Mouse (Mus musculus) cerebellum, adult (tissue): ENCODE measurements around the gene Cspg5.

Source experiments
- ATAC-seq: cut with Nextera tagmentation; 2 replicates; pipeline ENCODE4 v1.9.2; 2017; ENCODE audit warnings: mild to moderate bottlenecking, moderate library complexity, mixed read lengths; ENCODE audit not compliant: insufficient number of reproducible peaks, low FRiP score, low TSS enrichment

Gene Cspg5

DNA sequence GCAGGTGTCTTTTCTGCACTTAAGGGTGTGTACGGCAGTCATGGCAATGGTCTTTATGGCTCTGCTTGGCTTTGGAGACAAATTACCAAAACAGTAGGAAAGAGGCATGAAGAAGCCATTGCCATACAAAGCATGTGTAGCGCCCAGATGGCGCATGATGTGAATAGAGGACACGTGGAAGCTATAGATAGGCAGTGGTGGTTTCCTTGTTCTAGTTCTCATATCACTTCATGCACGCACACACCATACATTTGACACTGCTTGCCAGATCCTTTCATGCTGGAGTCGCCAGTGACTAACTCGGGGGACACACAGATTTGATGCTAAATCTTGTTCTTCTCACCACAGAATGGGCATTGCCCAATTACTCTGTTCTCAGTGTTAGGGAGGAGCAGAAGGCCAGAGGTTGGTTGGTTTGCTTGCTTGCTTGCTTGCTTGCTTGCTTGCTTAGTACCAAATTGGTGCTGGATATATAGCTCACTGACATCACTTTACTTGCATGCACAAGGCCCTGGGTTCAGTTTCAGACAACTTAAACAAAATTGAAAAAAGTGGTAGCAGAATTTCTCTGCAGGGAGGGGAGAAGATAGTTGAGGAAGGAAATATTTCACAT, at the start of gene Cspg5:
Gene Cspg5 (plus strand): TSS at position 563 of the 613 bp plus-strand sequence.
- ATAC-seq, result no peak

DNA sequence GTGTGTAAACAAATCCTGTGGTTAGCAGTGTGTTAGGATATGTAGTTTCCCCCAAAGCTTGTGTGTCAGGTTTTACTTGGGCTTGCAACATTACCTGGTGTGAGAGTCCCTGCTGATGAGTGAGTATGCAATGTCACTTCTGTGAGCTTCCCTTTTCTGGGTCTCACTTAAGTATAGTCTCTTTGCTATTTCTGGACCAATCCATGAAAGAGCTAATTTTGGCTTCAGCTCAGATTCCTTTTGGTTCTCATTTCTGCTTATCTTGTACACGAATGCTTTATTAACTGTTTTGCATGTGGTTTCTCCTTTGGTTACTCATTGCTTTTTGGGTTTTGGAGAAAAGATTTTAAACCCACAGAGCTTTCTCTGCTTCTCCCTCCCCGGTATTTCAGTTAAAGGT, 43.7 kb upstream of the Cspg5 start:
- no peak for ATAC-seq

DNA sequence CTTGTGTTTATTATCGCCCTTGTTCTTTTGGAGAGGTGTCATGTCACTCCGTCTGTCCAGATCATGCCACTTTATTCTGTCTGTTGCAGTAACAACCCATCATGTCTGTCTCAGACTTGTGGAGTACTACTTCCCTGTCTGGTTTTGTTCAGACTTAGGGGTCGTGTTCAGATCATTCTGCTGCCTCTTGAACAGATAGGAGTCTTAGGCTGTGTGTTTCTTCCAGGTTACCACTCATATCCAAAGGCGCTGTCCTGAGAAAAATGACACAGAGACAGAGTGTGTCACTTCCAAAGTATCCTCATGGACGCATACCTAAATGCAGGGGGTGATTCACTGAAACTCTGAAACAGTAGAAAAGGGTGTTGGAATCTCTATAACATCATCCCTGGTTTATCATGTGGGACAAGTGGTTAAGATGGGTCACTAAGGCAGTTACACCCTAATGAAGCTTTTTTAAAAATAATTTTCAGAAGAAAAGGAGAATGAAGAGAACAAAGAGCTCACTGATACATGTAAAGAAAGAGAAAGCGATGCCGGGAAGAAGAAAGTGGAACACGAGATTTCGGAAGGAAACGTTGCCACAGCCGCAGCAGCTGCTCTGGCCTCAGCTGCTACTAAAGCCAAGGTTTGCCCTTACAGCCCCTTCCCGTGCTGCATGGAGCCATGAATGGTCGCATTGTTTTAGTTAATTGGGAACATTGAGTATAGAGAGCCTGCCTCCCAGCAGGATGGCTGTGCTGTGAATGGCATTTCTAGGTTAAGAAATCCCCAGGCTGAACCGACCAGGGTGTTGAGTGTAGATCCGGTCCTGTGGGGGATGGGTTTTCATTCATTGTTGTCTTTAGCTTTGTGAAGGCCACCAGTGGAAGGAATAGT, 37.8 kb upstream of the Cspg5 start:
- ATAC-seq, result no peak

DNA sequence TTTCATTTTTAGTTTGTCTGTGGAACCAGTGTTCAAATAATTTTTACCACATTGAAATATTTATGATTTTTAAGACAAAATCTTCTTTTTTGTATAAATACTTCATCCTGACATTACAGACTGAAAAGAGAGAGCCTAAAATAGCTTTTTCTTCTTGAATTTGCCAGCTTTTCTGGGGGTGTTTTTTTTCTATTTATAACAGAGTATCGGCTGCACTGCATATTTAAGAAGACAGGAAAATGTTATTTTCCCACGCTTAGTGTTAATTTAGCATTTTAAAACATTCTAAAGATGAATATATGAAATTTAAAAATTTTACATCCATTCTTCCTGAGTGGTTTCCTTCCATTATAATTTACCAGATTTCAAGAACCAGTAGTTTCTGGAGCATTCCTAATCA, 37.1 kb upstream of the Cspg5 start:
- no peak for ATAC-seq

DNA sequence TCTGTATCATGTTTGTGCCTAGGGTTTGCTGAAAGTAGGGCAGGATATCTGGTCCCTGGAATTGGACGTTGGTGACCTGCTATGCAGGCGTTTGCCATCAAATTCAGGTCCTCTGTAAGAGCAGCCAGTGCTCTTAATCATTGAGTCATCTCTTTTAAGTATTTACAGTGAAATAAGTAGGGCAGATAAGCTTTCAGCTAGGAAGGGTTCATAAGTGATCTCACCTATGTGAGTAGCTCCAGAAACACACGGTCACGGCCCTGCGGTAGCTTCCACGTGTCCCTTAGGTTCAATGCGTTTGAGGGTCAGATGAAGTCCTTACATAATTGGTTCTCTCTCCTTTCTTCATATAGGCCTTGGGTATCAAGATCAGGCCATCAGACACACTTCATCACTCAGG, 35.3 kb upstream of the Cspg5 start:
- ATAC-seq, result no peak

DNA sequence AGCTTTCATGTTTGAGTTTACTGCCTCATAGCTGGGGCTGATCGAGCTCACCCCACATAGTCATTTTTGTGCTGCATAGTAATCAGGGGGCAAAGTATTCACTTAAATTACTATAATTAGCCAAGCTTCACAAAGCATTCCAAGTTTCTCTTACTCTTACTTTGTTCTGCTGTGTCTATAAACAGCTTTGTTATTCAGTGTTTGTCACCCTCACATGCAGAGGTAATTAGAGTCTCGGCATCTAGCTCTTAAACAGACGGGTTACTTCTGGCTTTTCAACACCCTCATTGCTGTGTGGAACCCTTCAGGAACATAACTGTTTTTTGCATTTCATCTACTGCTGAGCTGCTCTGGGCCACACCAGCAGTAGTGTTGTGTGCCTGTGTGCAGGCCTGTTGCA, 34.6 kb upstream of the Cspg5 start:
- no peak for ATAC-seq

DNA sequence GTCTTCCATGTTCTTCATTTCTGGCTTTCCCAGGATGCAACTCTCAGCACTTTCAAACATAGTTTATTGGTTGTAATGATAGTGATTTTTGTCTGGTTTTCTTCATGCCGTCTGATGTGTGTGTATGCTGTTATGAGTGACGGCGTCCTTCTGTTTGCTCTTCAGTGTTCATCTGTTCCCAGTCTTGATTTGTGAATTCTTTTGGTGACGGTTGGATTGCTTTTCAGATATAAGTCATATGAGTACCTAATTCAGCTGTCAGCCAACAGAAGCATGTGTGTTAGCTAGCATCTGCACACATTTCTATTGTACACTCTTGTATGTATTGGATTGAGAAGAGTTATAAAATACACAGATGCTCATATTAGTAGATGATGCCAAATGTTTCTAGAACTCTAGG, 19.3 kb upstream of the Cspg5 start:
- no peak for ATAC-seq

DNA sequence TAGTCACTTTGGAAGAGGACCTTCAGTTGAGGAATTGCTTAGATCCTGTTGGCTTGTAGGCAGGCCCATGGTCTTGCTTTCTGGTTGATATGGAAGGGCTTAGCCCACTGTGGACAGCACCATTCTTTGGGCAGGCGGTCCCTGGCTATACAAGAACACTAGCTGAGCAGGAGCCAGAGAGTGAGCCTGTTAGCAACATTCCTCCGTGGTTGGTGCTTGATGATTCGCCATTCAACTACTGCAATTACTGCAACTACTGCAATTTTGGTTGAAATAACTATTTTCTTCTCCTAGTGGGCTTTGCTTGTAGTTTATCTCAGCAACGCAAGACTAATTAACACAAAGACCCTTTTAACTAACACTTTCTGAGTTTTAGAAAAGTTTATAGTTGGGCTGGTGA, 17.4 kb upstream of the Cspg5 start:
- ATAC-seq, result no peak

DNA sequence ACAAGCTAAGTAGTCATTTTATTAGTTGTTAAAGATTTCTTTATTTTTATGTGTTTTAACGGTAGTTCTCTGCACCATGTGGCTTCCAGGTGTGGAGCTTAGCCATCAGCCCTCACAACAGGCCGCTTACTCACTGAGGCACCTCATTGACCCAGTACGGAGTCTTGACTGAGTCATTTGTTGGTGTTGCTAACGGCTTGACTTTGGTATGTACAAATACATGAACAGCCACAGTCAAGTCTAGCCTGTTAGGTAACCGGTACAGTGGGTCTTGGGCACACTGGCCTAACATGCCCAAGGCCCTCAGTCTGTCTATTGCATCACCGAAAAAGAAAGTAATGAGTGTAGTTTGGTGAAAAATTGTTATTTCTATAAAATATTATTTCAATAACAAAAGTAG, 14.9 kb upstream of the Cspg5 start:
- ATAC-seq, result no peak

DNA sequence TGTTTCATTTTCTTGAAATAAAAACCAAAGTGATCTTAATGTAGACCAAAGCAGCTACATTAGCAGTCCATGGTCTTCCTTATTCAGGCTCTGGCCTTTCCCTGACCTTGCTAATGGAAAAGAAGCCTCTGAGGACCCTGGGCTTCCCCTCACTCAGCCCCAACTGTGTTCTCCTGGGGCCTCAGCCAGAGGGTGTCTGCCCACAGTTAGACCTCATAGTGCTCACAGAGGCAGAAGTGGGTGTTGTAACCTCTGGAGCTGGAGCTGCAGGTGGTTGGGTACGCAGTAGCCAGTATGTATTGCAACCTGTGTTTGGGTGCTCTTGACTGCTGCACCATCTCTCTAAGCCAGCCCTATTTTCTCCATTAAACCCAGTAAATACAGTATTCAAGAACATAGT, 14.5 kb upstream of the Cspg5 start:
- ATAC-seq, result no peak

DNA sequence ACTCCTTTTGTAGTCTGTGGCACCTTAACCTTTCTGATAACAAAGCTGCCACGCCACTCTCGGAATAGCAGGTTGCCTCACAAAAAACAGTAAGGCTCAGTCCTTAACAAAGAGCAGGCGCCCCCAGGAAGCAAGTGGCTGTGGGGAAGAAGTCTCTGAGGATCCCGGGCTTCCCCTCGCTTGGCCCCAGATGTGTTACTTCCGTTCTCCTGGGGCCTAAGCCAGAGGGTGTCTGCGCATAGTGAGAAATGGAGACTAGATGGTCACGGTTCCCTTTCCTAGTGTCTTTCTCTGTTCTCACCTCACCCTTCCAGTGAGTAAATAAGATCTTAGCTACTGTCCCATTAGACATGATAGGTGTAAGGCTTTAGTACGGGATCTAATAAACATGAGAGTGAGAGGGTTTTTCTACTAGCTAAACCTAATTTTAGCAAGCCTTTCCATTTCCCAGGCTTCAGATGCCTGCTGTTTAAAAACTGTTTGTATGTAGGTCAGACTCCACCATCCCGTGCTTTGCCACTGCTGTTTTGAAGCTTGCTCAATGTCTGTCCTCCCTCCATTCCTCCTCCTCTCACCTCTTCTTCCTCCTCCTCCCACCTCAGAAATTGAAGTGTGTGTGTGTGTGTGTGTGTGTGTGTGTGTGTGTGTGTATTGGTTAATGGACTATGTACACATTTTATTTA, 13.9 kb upstream of the Cspg5 start:
- ATAC-seq, result peak; percentile 47; the same call in 1 of the 2 replicates

DNA sequence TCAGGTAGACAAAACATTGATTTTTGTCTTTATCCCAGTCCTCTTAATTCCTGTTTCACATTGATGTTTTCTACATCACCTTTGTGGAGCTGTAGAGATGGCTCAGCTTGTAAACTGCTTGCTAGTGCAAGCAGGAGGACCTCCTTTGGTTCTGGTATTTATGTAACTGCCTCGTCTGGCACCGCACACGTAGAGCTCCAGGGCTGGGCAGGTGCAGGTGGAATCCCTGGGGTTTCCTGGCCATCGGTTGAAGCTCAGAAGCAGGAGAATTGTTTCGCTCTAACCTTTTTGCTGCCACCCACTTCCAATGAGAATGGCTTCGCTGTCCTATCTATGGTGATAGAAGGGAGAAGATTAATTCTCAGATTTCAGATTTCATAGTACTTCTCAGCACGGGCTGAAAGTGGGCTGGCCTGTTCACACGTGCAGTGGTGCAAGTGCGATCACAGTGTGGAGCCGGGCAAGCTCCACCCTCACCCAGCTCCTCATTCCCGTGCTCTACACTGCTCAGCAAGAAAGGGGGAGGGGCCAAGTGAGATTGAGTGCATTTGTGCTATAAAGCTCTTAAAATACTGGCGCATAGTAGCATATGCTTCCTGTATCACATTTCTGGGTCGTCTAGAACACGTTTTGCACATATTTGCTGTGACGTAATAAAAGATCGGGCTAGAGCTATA, 13.1 kb upstream of the Cspg5 start:
- ATAC-seq, result peak; percentile 93

DNA sequence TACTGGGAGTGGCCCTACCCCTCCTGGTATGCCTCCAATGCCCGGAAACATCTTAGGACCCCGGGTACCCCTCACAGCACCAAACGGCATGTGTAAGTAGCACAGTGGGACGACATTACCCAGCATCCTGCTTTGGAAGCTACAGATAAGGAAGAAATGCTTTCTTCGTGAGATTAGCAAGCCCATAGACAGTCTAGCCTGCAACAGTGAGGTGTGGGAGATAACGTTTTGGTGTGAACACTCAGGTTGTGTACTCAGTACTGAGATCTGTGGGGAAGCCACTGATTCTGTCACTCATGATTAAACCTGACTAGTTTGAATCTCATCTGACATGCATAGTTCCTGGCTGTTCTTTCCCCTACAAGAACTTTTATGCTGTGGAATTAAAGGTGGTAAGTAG, 8.6 kb upstream of the Cspg5 start:
- no peak for ATAC-seq

DNA sequence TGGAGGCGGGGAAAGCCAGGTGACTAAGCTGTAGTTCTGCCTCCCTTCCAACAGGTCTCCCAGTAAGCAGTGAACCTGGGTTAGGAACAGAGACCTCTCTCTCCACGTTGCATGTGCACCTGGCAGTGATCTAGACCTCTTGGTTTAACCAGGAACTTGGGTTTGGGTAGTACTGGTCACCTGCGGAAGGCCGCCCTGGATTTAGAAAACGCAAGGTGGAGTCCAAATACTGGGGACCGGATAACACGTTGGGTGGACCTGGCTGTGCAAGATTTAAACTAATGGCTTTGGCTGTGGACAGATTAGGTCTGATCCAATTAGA, 945 bp downstream of the Cspg5 start:
- peak; percentile 32; the same call in 1 of the 2 replicates for ATAC-seq

DNA sequence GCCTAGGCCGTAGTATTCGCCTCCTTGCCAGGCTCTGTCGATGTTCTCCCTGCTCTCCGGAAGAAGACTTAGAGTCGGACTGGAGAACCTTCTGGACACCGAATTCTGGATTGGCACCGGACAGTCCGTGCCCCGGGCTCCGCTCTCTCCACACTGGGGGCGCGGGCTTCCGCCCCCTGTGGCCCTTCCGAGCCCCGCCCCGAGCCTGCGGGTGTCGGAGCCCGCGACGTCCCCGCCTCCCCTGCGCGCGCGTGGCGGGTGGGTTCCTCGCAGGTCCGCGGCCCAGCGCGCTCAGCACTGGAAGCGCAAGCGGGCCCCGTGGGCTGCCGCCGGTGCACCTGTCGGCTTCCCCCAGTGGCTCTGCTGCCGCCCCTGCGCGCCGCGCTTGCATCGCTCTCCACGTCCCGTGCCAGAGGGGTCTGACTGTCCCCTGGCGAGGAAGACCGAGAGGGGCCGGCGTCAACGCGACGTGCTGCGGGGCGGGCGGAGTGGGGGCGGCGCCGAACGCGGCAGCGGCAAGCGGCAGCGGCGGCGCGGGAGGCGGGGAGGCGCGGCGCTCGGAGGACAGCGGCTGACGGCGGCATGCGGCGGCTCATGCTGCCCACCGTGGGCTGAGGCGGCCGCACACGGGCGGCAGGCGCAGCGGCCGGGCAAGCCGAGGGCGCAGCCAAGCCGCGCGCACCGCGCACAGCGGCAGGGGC, 1.5 kb downstream of the Cspg5 start:
- peak; percentile 33 for ATAC-seq

DNA sequence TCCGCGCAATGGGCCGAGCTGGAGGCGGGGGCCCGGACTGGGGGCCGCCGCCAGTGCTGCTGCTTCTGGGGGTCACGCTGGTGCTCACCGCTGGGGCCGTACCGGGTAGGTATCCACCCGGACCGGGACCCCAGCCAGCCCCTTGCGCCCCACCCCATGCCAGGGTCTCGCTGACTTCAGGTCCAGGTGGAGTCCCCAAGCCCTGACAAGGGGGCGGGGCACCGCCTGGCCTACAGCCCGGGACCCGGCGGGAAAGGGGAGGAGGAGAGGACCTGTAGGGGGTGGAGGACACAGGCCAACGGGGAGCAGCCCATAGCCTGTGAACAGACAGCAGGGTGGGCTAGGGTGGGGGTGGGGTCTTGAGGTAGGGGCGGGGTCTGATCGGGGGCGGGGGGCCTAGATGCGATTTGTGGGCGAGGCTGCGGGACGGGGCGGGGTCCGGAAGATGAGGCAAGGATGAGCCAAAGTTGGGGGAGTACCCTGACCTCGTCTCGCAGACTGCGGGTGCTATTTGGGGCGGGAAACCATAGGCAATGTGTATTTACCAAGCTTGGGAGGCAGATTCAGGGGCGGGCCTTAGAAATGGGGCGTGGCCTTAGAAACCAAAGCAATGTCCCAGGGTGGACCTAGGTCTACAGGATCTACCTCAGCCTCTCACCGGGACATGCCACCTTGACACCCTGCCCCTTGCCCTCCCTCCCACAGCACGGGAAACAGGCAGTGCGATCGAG, 2.2 kb downstream of the Cspg5 start:
- peak; percentile 51; the same call in 1 of the 2 replicates for ATAC-seq

DNA sequence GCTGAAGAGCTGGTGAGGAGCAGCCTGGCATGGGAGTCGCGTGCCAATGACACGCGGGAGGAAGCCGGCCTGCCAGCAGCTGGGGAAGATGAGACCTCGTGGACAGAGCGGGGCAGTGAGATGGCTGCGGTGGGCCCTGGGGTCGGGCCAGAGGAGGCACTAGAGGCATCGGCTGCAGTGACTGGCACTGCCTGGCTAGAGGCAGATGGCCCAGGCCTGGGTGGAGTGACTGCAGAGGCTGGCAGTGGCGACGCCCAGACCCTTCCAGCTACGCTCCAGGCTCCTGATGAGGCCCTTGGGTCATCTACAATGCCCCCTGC, 2.7 kb downstream of the Cspg5 start:
- no peak; the same call in 1 of the 2 replicates for ATAC-seq

DNA sequence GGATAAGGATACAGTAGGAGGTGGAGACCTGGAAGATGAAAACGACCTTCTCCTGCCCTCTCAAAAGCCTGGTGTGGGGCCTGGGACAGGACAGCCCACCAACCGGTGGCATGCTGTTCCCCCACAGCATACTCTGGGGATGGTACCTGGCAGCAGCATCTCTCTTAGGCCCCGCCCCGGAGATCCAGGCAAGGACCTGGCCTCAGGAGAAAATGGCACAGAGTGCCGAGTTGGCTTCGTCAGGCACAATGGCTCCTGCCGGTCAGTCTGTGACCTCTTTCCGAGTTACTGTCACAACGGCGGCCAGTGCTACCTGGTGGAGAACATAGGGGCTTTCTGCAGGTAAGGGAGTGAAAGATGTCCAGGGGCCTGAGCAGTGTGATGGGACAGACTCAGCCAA, 3.5 kb downstream of the Cspg5 start:
- ATAC-seq, result no peak

DNA sequence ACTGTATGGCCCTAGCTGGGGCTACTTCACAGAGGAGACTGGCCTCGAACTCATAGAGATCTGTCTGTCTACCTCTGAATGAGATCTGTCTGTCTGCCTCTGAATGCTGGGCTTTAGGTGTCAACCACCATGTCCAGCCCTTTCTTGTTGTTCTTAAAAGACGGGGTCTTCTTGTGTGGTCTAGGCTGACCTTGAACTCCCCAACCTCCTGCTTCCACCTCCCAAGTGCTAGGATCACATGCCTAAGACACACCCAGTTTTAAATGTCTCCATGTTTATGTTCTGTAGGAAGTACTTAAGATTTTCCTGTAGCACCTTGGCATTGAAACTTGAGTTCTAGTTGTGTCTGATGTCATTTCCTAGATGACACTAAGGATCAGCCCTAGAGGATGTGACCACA, 5.3 kb downstream of the Cspg5 start:
- ATAC-seq, result no peak
